Mouse (Mus musculus) erythroblast, embryonic 14.5 days (primary cell): Measurements from ENCODE around the gene Ctsw.

Experiments
- GATA1 ChIP-seq: IDR thresholded peaks from 2 replicates; pipeline ENCODE4 v1.6.1; 2012; ENCODE audit warnings: low read length, inconsistent platforms, mixed read lengths
- TAL1 ChIP-seq: IDR thresholded peaks from 3 replicates; pipeline ENCODE4 v1.6.1; 2012; ENCODE audit warnings: low read length, inconsistent platforms, mixed read lengths

- TF ChIP-seq TAL1: peak; percentile 70
- peak; percentile 63; the same call in 1 of the 2 replicates for TF ChIP-seq GATA1
Observed at GRCm38 (mm10) chr19:5510031-5511026, 42.0 kb upstream of the Ctsw start, which contains the start of gene Snx32.
